Mouse (Mus musculus): Measurements from ENCODE around the gene S100z. TPM values are rescaled to one million over a fixed set of nuclear protein-coding genes. Genes with fewer than 3 reads are reported as not detected.

S100z gene
- polyA plus RNA-seq (2017; shearing (Covaris generic)) = not detected

GRCm38 (mm10) chr13:95478671-95479413 lies at the start of gene S100z:
Gene S100z (minus strand): TSS chr13:95478721.
- ATAC-seq = no peak

- peak; percentile 49 for ATAC-seq
These were observed 46.4 kb upstream of the S100z start, which contains the start of gene F2rl1 for GRCm38 (mm10) chr13:95524674-95525491. Gene F2rl1 (minus strand): TSS chr13:95525227.

- peak; percentile 27 for ATAC-seq
These were observed 45.8 kb upstream of the S100z start for GRCm38 (mm10) chr13:95524424-95524673.

GRCm38 (mm10) chr13:95523659-95524423 lies 45.3 kb upstream of the S100z start:
- peak; percentile 25 for ATAC-seq

- no peak for ATAC-seq
These were observed 43.7 kb upstream of the S100z start for GRCm38 (mm10) chr13:95522176-95522575.

GRCm38 (mm10) chr13:95521029-95521428 lies 42.5 kb upstream of the S100z start:
- ATAC-seq = peak; percentile 79

- ATAC-seq = no peak
These were observed 36.2 kb upstream of the S100z start for GRCm38 (mm10) chr13:95514756-95515155.

GRCm38 (mm10) chr13:95510054-95510453 lies 31.5 kb upstream of the S100z start:
- no peak for ATAC-seq

- ATAC-seq = no peak
These were observed 24.9 kb upstream of the S100z start for GRCm38 (mm10) chr13:95503279-95503917.

- no peak for ATAC-seq
These were observed 18.1 kb upstream of the S100z start for GRCm38 (mm10) chr13:95496601-95497000.

GRCm38 (mm10) chr13:95494812-95495211 lies 16.3 kb upstream of the S100z start:
- no peak for ATAC-seq

- ATAC-seq = no peak
These were observed 14.8 kb upstream of the S100z start for GRCm38 (mm10) chr13:95493296-95493695.

- ATAC-seq = no peak
These were observed 12.8 kb upstream of the S100z start for GRCm38 (mm10) chr13:95491327-95491726.

- no peak for ATAC-seq
These were observed 6.1 kb upstream of the S100z start for GRCm38 (mm10) chr13:95484664-95485063.

- ATAC-seq = peak; percentile 54
These were observed 2.9 kb upstream of the S100z start for GRCm38 (mm10) chr13:95481428-95481827.

GRCm38 (mm10) chr13:95477173-95477572 lies 1.3 kb downstream of the S100z start:
- ATAC-seq = no peak

GRCm38 (mm10) chr13:95475124-95475523 lies 3.4 kb downstream of the S100z start:
- no peak for ATAC-seq

GRCm38 (mm10) chr13:95474294-95474693 lies 4.2 kb downstream of the S100z start:
- no peak for ATAC-seq

- ATAC-seq = no peak
These were observed 7.6 kb downstream of the S100z start for GRCm38 (mm10) chr13:95470970-95471369.

- ATAC-seq = no peak
These were observed 27.0 kb downstream of the S100z start for GRCm38 (mm10) chr13:95451529-95451928.

- no peak for ATAC-seq
These were observed 27.8 kb downstream of the S100z start for GRCm38 (mm10) chr13:95450636-95451210.

GRCm38 (mm10) chr13:95449730-95450129 lies 28.8 kb downstream of the S100z start:
- no peak for ATAC-seq

Data from inflammation-experienced regulatory T-cells, adult 6 months (primary cell).